Mouse (Mus musculus): Measurements from ENCODE around the gene Glt1d1. TPM values are rescaled to one million over a fixed set of nuclear protein-coding genes. Genes with fewer than 3 reads are reported as not detected.

Gene Glt1d1
- polyA plus RNA-seq, 1 experiment from 2014 or later = 0.79 TPM

DNA sequence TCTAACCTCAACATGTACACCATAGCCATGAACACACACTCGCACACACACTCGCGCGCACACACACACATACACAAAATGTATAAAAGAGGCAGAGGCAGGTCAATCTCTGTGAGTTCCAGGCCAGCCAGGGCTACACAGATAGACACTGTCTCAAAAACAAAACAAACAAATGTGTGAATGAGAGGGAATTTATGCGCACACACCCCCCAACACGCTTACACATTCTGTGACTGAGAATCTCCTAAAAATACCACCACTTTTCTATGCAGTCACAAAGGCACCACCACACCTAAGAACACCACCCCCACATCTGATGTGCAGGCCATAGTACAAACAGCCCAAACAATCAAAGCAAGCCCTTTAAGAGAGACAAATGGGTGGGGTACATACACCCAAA lies 19.7 kb upstream of the Glt1d1 start:
- Histone ChIP-seq H3K4me1 (peaks cover 27% of the 10 kb centered on the region), H3K27ac (no peak overlapping the region), H3K27me3 (no peaks in the 10 kb centered on the region), H3K9ac (no peak overlapping the region), H3K4me3 (no peak overlapping the region), H3K36me3 (peaks cover 15% of the 10 kb centered on the region), H3K4me2 (replicated peaks) (no peak overlapping the region), H3K9me3 (no peaks in the 10 kb centered on the region)
- ATAC-seq (ENCODE audit: low FRiP score, low read depth) = no peak
- 97% methylated on average over 6 of the region's 6 CpGs for WGBS

- ATAC-seq (ENCODE audit: low FRiP score, low read depth) = no peak
- Histone ChIP-seq H3K9ac (peak overlapping the region; percentile 99), H3K27me3 (no peaks in the 10 kb centered on the region), H3K4me1 (peaks cover 27% of the 10 kb centered on the region), H3K36me3 (no peaks in the 10 kb centered on the region), H3K4me3 (peak overlapping the region; percentile 89), H3K27ac (no peak overlapping the region), H3K9me3 (no peaks in the 10 kb centered on the region), H3K4me2 (replicated peaks) (peak overlapping the region; percentile 79)
- WGBS = 75% methylated on average over 3 of the region's 3 CpGs
Measured at GRCm38 (mm10) chr5:127615459-127615858, 16.6 kb upstream of the Glt1d1 start.

DNA sequence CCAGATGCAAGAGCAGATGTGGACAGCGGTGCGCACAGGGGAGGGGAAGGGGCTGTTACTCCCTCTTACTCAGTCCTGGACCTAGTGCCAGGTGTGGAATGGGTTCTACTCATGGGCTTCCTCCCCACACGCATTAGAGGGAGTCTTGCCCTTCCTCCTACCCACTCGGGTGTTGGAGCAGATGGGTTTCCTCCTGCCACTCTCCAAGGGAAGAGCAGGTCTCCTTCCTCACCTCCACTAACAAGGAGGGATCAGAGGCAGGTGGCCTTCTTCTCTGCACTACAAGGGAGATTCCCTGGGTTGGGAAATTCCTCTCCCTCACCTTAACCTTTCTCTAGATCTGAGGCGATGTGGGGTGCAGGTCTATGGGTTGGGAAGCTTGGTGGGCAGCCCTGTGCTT lies 15.9 kb upstream of the Glt1d1 start:
- Histone ChIP-seq H3K27me3 (no peaks in the 10 kb centered on the region), H3K4me1 (peaks cover 21% of the 10 kb centered on the region), H3K9ac (peak overlapping the region; percentile 99), H3K36me3 (no peaks in the 10 kb centered on the region), H3K4me3 (peak overlapping the region; percentile 89), H3K4me2 (replicated peaks) (peak overlapping the region; percentile 79), H3K9me3 (no peaks in the 10 kb centered on the region), H3K27ac (no peak overlapping the region)
- 7% methylated on average over 5 of the region's 5 CpGs for WGBS
- ATAC-seq (ENCODE audit: low FRiP score, low read depth) = no peak

DNA sequence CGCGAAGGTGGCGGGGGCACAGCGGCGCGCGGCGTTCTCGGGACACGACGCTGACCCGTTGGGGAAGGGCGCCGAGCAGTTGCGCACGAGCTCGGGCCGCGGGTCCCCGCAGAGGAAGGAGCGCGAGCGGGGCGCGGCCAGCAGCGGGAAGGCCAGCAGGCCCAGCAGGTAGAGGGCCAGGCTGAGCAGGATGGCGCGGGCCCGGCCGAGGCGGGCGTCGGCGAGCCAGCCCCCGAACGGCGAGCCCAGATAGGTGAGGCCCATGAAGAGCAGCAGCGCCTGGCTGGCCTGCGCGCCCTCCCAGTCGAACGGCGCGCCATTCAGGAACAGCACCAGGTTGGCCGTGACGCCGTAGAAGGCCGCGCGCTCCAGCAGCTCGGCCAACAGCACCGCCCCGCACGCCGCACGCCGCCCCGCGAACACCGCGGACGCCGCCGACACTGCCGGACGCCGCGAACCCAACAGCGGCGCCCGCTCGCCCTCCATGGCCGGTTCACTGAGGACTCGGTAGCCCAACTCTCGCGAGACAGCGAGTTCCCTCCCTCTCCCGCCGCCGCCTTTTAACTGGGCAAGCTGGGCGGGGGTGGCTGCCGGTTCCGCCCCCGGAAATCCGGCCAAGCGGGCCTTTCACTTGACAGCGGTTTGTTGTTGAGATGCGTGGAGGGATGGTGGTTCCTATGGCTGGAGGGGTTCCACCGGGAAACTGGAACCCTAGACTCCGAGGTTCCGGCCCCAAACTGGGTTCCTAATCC lies 15.0 kb upstream of the Glt1d1 start:
- under 1% methylated on average over 77 of the region's 91 CpGs for WGBS
- Histone ChIP-seq H3K4me1 (peaks cover 21% of the 10 kb centered on the region), H3K4me2 (replicated peaks) (peak overlapping the region; percentile 79), H3K36me3 (no peaks in the 10 kb centered on the region), H3K27me3 (no peaks in the 10 kb centered on the region), H3K4me3 (peak overlapping the region; percentile 89), H3K9me3 (no peaks in the 10 kb centered on the region), H3K27ac (peak overlapping the region; percentile 83), H3K9ac (peak overlapping the region; percentile 99)
- ATAC-seq (ENCODE audit: low FRiP score, low read depth) = peak; percentile 95

GRCm38 (mm10) chr5:127618834-127619233 lies 13.2 kb upstream of the Glt1d1 start:
- Histone ChIP-seq H3K9me3 (no peaks in the 10 kb centered on the region), H3K36me3 (no peaks in the 10 kb centered on the region), H3K4me2 (replicated peaks) (no peak overlapping the region), H3K9ac (no peak overlapping the region), H3K27ac (no peak overlapping the region), H3K4me3 (no peak overlapping the region), H3K27me3 (no peaks in the 10 kb centered on the region), H3K4me1 (peaks cover 21% of the 10 kb centered on the region)
- no peak for ATAC-seq (ENCODE audit: low FRiP score, low read depth)
- 69% methylated on average over 3 of the region's 3 CpGs for WGBS

DNA sequence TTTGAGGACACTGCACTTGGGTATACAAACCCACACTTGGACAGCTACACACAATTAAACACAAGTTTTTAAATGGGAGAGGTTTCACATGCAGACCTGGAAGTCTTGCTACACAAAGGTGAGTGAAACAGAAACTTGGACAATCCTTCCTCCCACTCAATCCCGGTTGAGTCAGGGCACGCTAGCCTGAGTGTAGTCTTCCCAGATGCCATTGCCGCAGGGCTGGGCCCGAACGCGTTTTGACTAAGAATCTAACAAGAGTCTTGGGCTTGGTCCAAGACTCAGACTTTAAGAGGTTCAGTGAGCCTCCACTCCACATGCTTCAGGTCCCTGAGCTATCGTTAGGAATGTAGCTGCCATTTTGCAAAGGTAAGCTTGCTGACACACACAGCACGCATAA lies 11.7 kb upstream of the Glt1d1 start:
- 72% methylated on average over 8 of the region's 8 CpGs for WGBS
- no peaks in the 10 kb centered on the region for H3K36me3 ChIP-seq
- no peak for ATAC-seq (ENCODE audit: low FRiP score, low read depth)

DNA sequence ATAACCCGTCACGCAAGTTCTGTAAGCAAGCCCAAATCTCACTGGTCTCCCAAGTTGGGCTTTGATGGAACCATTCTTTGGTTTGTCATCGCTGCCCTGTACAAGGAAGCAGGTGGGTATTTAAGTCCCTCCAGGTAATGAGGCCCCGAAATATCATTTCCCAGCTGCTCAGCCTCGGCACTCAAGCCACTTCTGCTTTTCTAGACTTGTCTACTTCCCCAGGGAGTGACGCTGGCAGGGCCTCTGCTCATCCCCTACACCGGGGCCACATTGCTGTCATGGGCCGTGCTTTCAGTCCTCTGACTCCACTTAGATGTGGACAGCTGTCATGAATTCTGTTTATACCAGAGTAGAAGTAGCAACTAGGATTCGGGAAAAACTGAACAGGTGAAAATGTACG lies 11.0 kb upstream of the Glt1d1 start:
- H3K4me2 ChIP-seq (replicated peaks) = no peak overlapping the region
- no peak for ATAC-seq (ENCODE audit: low FRiP score, low read depth)
- H3K4me3 ChIP-seq = no peak overlapping the region
- WGBS = 77% methylated on average over 10 of the region's 10 CpGs
- peaks cover 2% of the 10 kb centered on the region for H3K4me1 ChIP-seq
- H3K27ac ChIP-seq = no peak overlapping the region
- no peak overlapping the region for H3K9ac ChIP-seq
- H3K27me3 ChIP-seq = no peaks in the 10 kb centered on the region
- H3K36me3 ChIP-seq = no peaks in the 10 kb centered on the region
- H3K9me3 ChIP-seq = no peaks in the 10 kb centered on the region

More for the DNA sequence above, 11.7 kb upstream of the Glt1d1 start:
- Histone ChIP-seq H3K9ac (no peak overlapping the region), H3K4me2 (replicated peaks) (no peak overlapping the region), H3K4me3 (no peak overlapping the region), H3K4me1 (peaks cover 10% of the 10 kb centered on the region), H3K27me3 (no peaks in the 10 kb centered on the region), H3K9me3 (no peaks in the 10 kb centered on the region), H3K27ac (no peak overlapping the region)

DNA sequence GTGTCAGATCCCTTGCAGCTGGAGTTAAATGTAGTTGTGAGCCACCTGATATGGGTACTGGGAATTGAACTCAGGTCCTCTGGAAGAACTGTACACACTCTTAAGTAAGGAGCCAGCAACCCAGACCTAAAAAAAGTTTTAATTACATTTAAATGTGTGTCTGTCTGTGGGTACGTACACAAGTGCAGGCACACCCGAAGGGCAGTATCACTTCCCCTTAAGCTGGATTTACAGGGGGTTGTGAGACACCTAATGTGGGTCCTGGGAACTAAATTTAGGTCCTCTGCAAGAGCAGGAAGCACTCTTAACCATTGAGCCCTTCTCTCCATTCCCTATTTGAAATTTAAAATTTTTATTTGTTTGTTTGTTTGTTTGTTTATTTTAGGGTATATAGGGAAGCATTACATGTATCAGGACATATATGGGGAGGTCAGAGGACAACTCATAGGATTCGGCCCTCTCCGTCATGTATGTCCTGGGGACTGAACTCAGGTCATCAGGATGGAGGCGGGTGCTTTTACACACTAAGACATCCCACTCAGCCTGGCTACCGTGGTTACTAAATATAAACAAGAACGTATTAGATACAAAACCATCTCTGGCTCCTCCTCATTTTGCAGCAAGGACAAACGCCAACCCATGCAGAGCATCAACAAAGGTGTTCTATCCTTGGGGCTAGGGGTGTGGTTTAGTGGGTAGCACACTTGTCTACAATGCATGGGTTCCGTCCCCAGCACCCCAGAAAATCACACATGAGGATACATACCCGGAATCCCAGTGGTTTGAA lies 7.4 kb upstream of the Glt1d1 start:
- Histone ChIP-seq H3K4me2 (replicated peaks) (no peak overlapping the region), H3K27ac (no peak overlapping the region), H3K4me3 (no peak overlapping the region), H3K4me1 (no peaks in the 10 kb centered on the region), H3K9ac (no peak overlapping the region), H3K36me3 (no peaks in the 10 kb centered on the region), H3K9me3 (no peaks in the 10 kb centered on the region), H3K27me3 (no peaks in the 10 kb centered on the region)
- 77% methylated on average over 10 of the region's 10 CpGs for WGBS
- ATAC-seq (ENCODE audit: low FRiP score, low read depth) = no peak

- Histone ChIP-seq H3K4me2 (replicated peaks) (no peak overlapping the region), H3K9ac (no peak overlapping the region), H3K4me3 (no peak overlapping the region), H3K4me1 (0 out of 2 replicates have a peak, but pooled peaks cover under 1% of the 10 kb centered on the region), H3K9me3 (no peaks in the 10 kb centered on the region), H3K27ac (no peak overlapping the region), H3K27me3 (peaks cover 14% of the 10 kb centered on the region), H3K36me3 (no peaks in the 10 kb centered on the region)
- 93% methylated on average over 12 of the region's 12 CpGs for WGBS
- ATAC-seq (ENCODE audit: low FRiP score, low read depth) = no peak
Measured at GRCm38 (mm10) chr5:127627242-127627641, 4.8 kb upstream of the Glt1d1 start.

GRCm38 (mm10) chr5:127631671-127632070 lies 391 bp upstream of the Glt1d1 start:
- ATAC-seq (ENCODE audit: low FRiP score, low read depth) = peak; percentile 11; the same call in 1 of the 2 replicates
- WGBS = 12% methylated on average over 5 of the region's 5 CpGs
- H3K4me3 ChIP-seq = peak overlapping the region; percentile 56
- H3K4me1 ChIP-seq = peaks cover 10% of the 10 kb centered on the region; the same call in 1 of the 2 replicates
- H3K4me2 ChIP-seq (replicated peaks) = peak overlapping the region; percentile 96
- no peak overlapping the region for H3K9ac ChIP-seq
- H3K27ac ChIP-seq = no peak overlapping the region
- H3K9me3 ChIP-seq = no peaks in the 10 kb centered on the region
- H3K27me3 ChIP-seq = peaks cover 29% of the 10 kb centered on the region
- H3K36me3 ChIP-seq = no peaks in the 10 kb centered on the region

GRCm38 (mm10) chr5:127633188-127633587 lies 1.1 kb downstream of the Glt1d1 start:
- Histone ChIP-seq H3K9ac (no peak overlapping the region), H3K4me3 (peak overlapping the region; percentile 56), H3K4me2 (replicated peaks) (peak overlapping the region; percentile 96), H3K4me1 (peaks cover 10% of the 10 kb centered on the region; the same call in 1 of the 2 replicates), H3K36me3 (no peaks in the 10 kb centered on the region), H3K27me3 (peaks cover 29% of the 10 kb centered on the region), H3K27ac (no peak overlapping the region), H3K9me3 (no peaks in the 10 kb centered on the region)
- WGBS = 32% methylated on average over 4 of the region's 4 CpGs
- ATAC-seq (ENCODE audit: low FRiP score, low read depth) = no peak

DNA sequence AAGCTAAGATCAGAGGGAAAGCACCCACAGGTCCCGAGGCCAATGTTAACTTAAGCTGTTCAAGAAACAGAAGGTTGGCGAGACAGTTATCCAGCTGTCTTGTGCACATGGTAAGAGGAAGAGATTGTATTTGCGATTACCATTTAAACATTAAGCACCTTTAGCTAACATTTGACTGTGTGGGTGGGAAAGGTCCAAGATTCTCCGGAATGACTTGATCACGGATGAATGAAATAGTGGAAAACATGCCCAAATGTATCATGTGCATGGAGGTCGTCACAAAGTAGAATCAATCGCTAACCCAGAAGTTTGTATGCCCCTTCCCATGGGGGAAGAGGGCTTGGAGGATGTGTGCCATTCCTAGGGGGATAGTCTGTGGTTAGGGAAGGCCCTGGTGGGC lies 1.6 kb downstream of the Glt1d1 start:
- Histone ChIP-seq H3K27ac (no peak overlapping the region), H3K9me3 (no peaks in the 10 kb centered on the region), H3K9ac (no peak overlapping the region), H3K27me3 (peaks cover 29% of the 10 kb centered on the region), H3K4me1 (peaks cover 10% of the 10 kb centered on the region; the same call in 1 of the 2 replicates), H3K4me3 (no peak overlapping the region), H3K4me2 (replicated peaks) (no peak overlapping the region), H3K36me3 (no peaks in the 10 kb centered on the region)
- no peak for ATAC-seq (ENCODE audit: low FRiP score, low read depth)
- 90% methylated on average over 7 of the region's 7 CpGs for WGBS
